Mouse (Mus musculus) CH12.LX (cell line): Measurements from ENCODE around the gene C1qtnf2. TPM values are rescaled to one million over a fixed set of nuclear protein-coding genes. Genes with fewer than 3 reads are reported as not detected.

ENCODE experiments used
- DNase-seq: peaks from one replicate; pipeline ENCODE4 v3.0.0-alpha.2; 2013; ENCODE audit errors: extremely low read depth
- H3K27ac ChIP-seq: 2 replicates; pipeline ENCODE4 v1.5.1; 2012; ENCODE audit warnings: low read depth, mild to moderate bottlenecking, control low read depth, moderate library complexity; ENCODE audit not compliant: insufficient read depth
- H3K27me3 ChIP-seq: replicated peaks from 2 replicates; pipeline ENCODE3; 2012; ENCODE audit warnings: inconsistent platforms
- H3K36me3 ChIP-seq, 2 experiments: replicated peaks in 1 of 2; 2 replicates each; pipeline versions ENCODE3 to v1.6.1; 2012; ENCODE audit warnings: inconsistent platforms in 1 of 2, low read length in 1 of 2, mild to moderate bottlenecking in 1 of 2, mixed read lengths in 1 of 2, moderate library complexity in 1 of 2; ENCODE audit not compliant: control insufficient read depth in 1 of 2, insufficient read depth in 1 of 2
- H3K4me1 ChIP-seq, 2 experiments: 2 replicates each; pipeline ENCODE4 v1.6.1; 2012; ENCODE audit warnings: inconsistent platforms in 1 of 2, moderate library complexity in 1 of 2; ENCODE audit not compliant: insufficient read depth in 2 of 2, control insufficient read depth in 1 of 2
- H3K4me2 ChIP-seq: 2 replicates; pipeline ENCODE4 v1.6.1; 2012; ENCODE audit warnings: low read depth, mild to moderate bottlenecking, control low read depth; ENCODE audit not compliant: poor library complexity, insufficient read depth, severe bottlenecking
- H3K4me3 ChIP-seq, 3 experiments: fragments of 150-350 bp in 1 of 3; sonication (generic) in 1 of 3; replicated peaks in 1 of 3; 2 replicates each; pipeline versions ENCODE3 to v1.5.1; 2011 to 2012; ENCODE audit warnings: low read depth in 2 of 3, low read length in 2 of 3, mild to moderate bottlenecking in 2 of 3, moderate library complexity in 2 of 3, control low read depth in 1 of 3, improper control_type of control experiment in 1 of 3, inconsistent platforms in 1 of 3, mixed read lengths in 1 of 3; ENCODE audit not compliant: poor library complexity in 1 of 3
- H3K79me2 ChIP-seq: replicated peaks from 2 replicates; pipeline ENCODE4 v1.6.1; 2012; ENCODE audit warnings: mild to moderate bottlenecking, moderate library complexity; ENCODE audit not compliant: control insufficient read depth, poor library complexity, insufficient read depth, severe bottlenecking; ENCODE audit errors: extremely low read depth
- H3K9ac ChIP-seq: 2 replicates; pipeline ENCODE4 v1.6.1; 2012; ENCODE audit warnings: low read depth, mild to moderate bottlenecking, control low read depth, moderate library complexity; ENCODE audit not compliant: insufficient read depth
- H3K9me3 ChIP-seq: replicated peaks from 2 replicates; pipeline ENCODE3; 2012; ENCODE audit warnings: low read length, inconsistent platforms, mixed read lengths
- GABPA ChIP-seq: IDR thresholded peaks from 2 replicates; pipeline ENCODE4 v1.6.1; 2012; ENCODE audit warnings: low read depth, low read length, improper control_type of control experiment, inconsistent platforms; ENCODE audit not compliant: insufficient replicate concordance
- IRF4 ChIP-seq: IDR thresholded peaks from 2 replicates; pipeline ENCODE4 v1.6.1; 2014; ENCODE audit warnings: low read depth, mild to moderate bottlenecking, inconsistent platforms, low read length, improper control_type of control experiment
- KAT2A ChIP-seq: IDR thresholded peaks from 2 replicates; pipeline ENCODE4 v1.6.1; 2012; ENCODE audit warnings: low read length, improper control_type of control experiment, inconsistent platforms; ENCODE audit not compliant: insufficient replicate concordance
- MEF2A ChIP-seq: IDR thresholded peaks from 2 replicates; pipeline ENCODE4 v1.6.1; 2014; ENCODE audit warnings: low read depth, mild to moderate bottlenecking, inconsistent platforms, low read length, improper control_type of control experiment, borderline replicate concordance
- NRF1 ChIP-seq: IDR thresholded peaks from 2 replicates; pipeline ENCODE4 v1.6.1; 2014; ENCODE audit warnings: low read depth, mild to moderate bottlenecking, inconsistent platforms, low read length, improper control_type of control experiment, moderate library complexity
- TCF12 ChIP-seq: IDR thresholded peaks from 2 replicates; pipeline ENCODE4 v1.6.1; 2014; ENCODE audit warnings: low read depth, mild to moderate bottlenecking, inconsistent platforms, low read length, improper control_type of control experiment
- UBTF ChIP-seq: IDR thresholded peaks from 2 replicates; pipeline ENCODE4 v1.6.1; 2012; ENCODE audit warnings: low read depth, mild to moderate bottlenecking, inconsistent platforms, low read length, improper control_type of control experiment, moderate library complexity
- USF2 ChIP-seq: conservative IDR thresholded peaks from 2 replicates; pipeline ENCODE4 v1.6.1; 2011; ENCODE audit warnings: low read depth, low read length, improper control_type of control experiment
- dilution Hi-C: fragments of 300-500 bp; cut with MboI; formaldehyde crosslinking; loops from 2 replicates; pipeline ENCODE4 v1.14.3; 2020; ENCODE audit warnings: low sequenced_read_pairs; ENCODE audit not compliant: extremely low pct_unique_long_range_greater_than_20kb, extremely low pct_ligation_motif_present
- in situ Hi-C: fragments of 300-500 bp; cut with MboI; formaldehyde crosslinking; loops from 3 replicates; pipeline ENCODE4 v1.14.3; 2019; ENCODE audit warnings: low sequenced_read_pairs, low pct_ligation_motif_present, low pct_unique_long_range_greater_than_20kb, mixed read lengths
- polyA plus RNA-seq: library from polyadenylated mRNA; unstranded; fragments of >175 nt; gene quantifications from 2 replicates; pipeline ENCODE4 v1.2.1, GENCODE M21; 2012; ENCODE audit warnings: low read depth; ENCODE audit not compliant: insufficient read length
- total RNA-seq, 2 experiments: library from RNA; depleted of rRNA; stranded (reverse); fragments of 300-350 nt in 1 of 2; fragments of >200 nt in 1 of 2; gene quantifications; 2 replicates each; pipeline ENCODE4 v1.2.3; 2012 to 2014

The C1qtnf2 gene
- total and polyA plus RNA-seq, 3 experiments = not detected

DNA sequence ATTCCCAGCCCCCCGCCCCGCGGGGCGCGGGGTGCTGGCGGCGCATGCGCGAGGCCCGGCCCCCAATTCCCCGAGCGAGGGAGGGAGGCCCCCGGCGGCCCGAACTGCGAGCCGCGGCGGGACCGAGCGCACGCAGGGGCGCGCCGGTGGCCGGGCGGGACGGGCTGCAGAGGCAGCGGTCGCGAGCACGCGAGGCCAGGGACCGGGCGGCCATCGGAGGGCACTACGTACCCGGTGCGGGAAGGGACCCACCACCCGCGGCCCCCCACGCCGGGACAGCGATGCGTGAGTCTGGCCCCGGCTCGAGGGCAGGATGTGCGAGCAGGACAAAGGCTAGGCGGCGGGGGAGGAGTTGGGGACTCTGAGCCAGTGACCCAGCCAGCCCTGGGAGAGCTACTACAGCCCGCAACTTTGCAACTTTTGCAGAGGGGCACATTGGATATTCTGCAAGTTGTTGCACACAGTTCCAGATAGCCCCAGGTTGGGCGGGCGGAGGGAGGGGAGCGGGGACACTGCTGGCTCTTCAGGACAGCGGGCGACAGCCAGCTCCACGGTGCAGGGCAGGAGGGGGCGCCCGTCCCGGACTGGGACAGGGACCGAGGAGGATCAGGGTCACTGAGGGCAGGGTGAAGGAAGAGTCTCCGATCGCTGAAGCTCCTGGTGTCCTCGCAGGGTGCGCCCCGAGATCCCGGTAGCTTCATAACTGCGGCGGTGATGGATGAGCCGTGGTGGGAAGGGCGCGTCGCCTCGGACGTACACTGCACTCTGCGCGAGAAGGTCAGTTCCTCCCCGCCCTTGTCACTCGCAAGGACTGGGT is 54.8 kb downstream of the C1qtnf2 start, which contains the start of gene Ccnjl:
TSS of gene Ccnjl (plus strand) at position 102 of the 817 bp plus-strand sequence.
- no peak for TF ChIP-seq NRF1
- no peak for TF ChIP-seq USF2
- TF ChIP-seq MEF2A = no peak
- TF ChIP-seq UBTF = no peak
- TF ChIP-seq TCF12 = no peak
- TF ChIP-seq GABPA = no peak
- H3K36me3 ChIP-seq = no peaks in the 10 kb centered on the region
- H3K27me3 ChIP-seq = no peaks in the 10 kb centered on the region
- H3K9ac ChIP-seq = no peak within 1 kb of the TSS
- in situ Hi-C loops (no loop called here), dilution Hi-C loops (no loop called here)
- H3K4me1 ChIP-seq = peaks cover 0 to 10% of the 10 kb centered on the region in 2 experiments; a peak in 2 of 4 replicates
- H3K27ac ChIP-seq = no peak within 1 kb of the TSS
- no peak within 1 kb of the TSS for H3K4me2 ChIP-seq
- no peak within 1 kb of the TSS for H3K4me3 ChIP-seq
- no peak for DNase-seq
- H3K9me3 ChIP-seq = no peaks in the 10 kb centered on the region
- no peaks in the 10 kb centered on the region for H3K79me2 ChIP-seq

DNA sequence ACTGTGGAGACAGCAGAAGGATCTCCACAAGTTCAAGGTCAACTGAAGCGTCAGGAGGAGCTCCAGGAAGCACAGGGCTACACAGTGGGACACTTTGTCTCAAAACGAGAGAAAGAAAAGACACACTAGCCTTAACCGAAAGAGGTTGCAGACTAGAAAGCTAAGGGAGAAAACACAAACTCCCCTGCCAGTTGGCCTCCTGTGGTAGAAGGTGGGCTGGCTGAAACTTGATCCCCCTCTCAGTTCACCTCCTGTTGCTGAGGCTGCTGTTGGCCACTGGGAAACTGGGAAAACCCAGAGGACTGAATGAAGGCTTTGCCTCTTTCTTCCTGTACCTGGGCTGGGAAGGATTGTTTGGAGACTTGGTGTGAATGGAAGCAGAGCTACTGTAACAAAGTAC is 56.0 kb downstream of the C1qtnf2 start:
- in situ Hi-C loops = no loop called here
- no peak overlapping the region for H3K27ac ChIP-seq
- H3K4me1 ChIP-seq = peaks cover 0 to 10% of the 10 kb centered on the region in 2 experiments; a peak in 2 of 4 replicates
- dilution Hi-C loops = no loop called here
- no peak for TF ChIP-seq UBTF
- TF ChIP-seq KAT2A = no peak
- TF ChIP-seq MEF2A = no peak
- DNase-seq = no peak
- H3K4me2 ChIP-seq = no peak overlapping the region
- H3K4me3 ChIP-seq = no peak overlapping the region
- no peaks in the 10 kb centered on the region for H3K79me2 ChIP-seq
- no peaks in the 10 kb centered on the region for H3K27me3 ChIP-seq
- no peaks in the 10 kb centered on the region for H3K9me3 ChIP-seq
- H3K36me3 ChIP-seq = no peaks in the 10 kb centered on the region
- H3K9ac ChIP-seq = no peak overlapping the region

- in situ Hi-C loops = no loop called here
- Histone ChIP-seq H3K36me3 (no peaks in the 10 kb centered on the region), H3K4me3 (no peak overlapping the region), H3K4me1 (peaks cover 0 to 10% of the 10 kb centered on the region in 2 experiments; a peak in 2 of 4 replicates), H3K4me2 (no peak overlapping the region), H3K27ac (no peak overlapping the region), H3K9me3 (no peaks in the 10 kb centered on the region), H3K9ac (no peak overlapping the region), H3K27me3 (no peaks in the 10 kb centered on the region), H3K79me2 (no peaks in the 10 kb centered on the region)
- dilution Hi-C loops = no loop called here
- TF ChIP-seq IRF4 = no peak
- no peak for DNase-seq
These were observed 57.5 kb downstream of the C1qtnf2 start for GRCm38 (mm10) chr11:43531619-43532018.
